Mouse (Mus musculus) embryonic facial prominence, embryonic 14.5 days (tissue): ENCODE measurements at regions not wholly inside any gene's neighbourhood (a gene's known extent, or its start where the extent isn't known, plus 50 kb on each side); places are given as distances from the start of the nearest gene placed in this dataset.
A peak's percentile ranks its signal among the peaks of the same experiment; 100 is the strongest.
"Not testable (repeated sequence)": the region's sequence is repeated elsewhere in the genome, so short reads cannot be mapped to it uniquely, and the experiment has no call there.

Source experiments
- ATAC-seq: fragments of 200-750 bp; cut with Nextera tagmentation; 2 replicates; pipeline ENCODE4 v1.8.0; 2017; ENCODE audit warnings: low read depth, moderate number of reproducible peaks, moderate TSS enrichment
- DNase-seq: peaks from one replicate; pipeline ENCODE4 v3.0.0-alpha.2; 2015; ENCODE audit warnings: low spot score
- H3K27ac ChIP-seq: fragments of 300-500 bp; sonication (generic); replicated peaks from 2 replicates; pipeline ENCODE4 v1.5.1; 2014; ENCODE audit warnings: low read depth, mild to moderate bottlenecking, low read length, moderate library complexity
- H3K27me3 ChIP-seq: fragments of 300-500 bp; sonication (generic); replicated peaks from 2 replicates; pipeline ENCODE4 v1.6.1; 2014; ENCODE audit warnings: low read length; ENCODE audit not compliant: control insufficient read depth, insufficient read depth
- H3K36me3 ChIP-seq: fragments of 300-500 bp; sonication (generic); 2 replicates; pipeline ENCODE4 v1.6.1; 2014; ENCODE audit warnings: low read length, mixed read lengths; ENCODE audit not compliant: control insufficient read depth, insufficient read depth
- H3K4me1 ChIP-seq: fragments of 300-500 bp; sonication (generic); 2 replicates; pipeline ENCODE4 v1.6.1; 2014; ENCODE audit warnings: antibody characterized with exemption, low read length; ENCODE audit not compliant: control insufficient read depth, insufficient read depth
- H3K4me2 ChIP-seq: fragments of 300-500 bp; sonication (generic); 2 replicates; pipeline ENCODE4 v1.6.1; 2014; ENCODE audit warnings: low read depth, mild to moderate bottlenecking, low read length, moderate library complexity, mixed read lengths
- H3K4me3 ChIP-seq: fragments of 300-500 bp; sonication (generic); 2 replicates; pipeline ENCODE4 v1.5.1; 2014; ENCODE audit warnings: low read depth, mild to moderate bottlenecking, low read length
- H3K9ac ChIP-seq: fragments of 300-500 bp; sonication (generic); 2 replicates; pipeline ENCODE4 v1.6.1; 2014; ENCODE audit warnings: low read depth, mild to moderate bottlenecking, low read length, moderate library complexity, mixed read lengths
- H3K9me3 ChIP-seq: fragments of 300-500 bp; sonication (generic); 2 replicates; pipeline ENCODE4 v1.6.1; 2016; ENCODE audit warnings: low read length; ENCODE audit not compliant: control insufficient read depth
- WGBS: fragments of 180-500 bp; shearing (Covaris S2); extraction: QIAGEN DNeasy Blood & Tissue Kit; methylation state at CpG from one replicate; pipeline ENCODE4 v1.1.7; 2014; 5-methylcytosine and 5-hydroxymethylcytosine counted together

- DNase-seq (peak; percentile 3), ATAC-seq (no peak)
- WGBS: 44% methylated on average over 2 of the region's 2 CpGs
Observed at GRCm38 (mm10) chr10:34667203-34667602, 184.0 kb downstream of the Frk start.

GRCm38 (mm10) chr10:34667735-34668439 lies 184.7 kb downstream of the Frk start:
- no peaks in the 10 kb centered on the region for H3K4me1 ChIP-seq
- DNase-seq (peak; percentile 2), ATAC-seq (no peak)
- no peak overlapping the region for H3K4me2 ChIP-seq
- no peaks in the 10 kb centered on the region for H3K36me3 ChIP-seq
- 73% methylated on average over 5 of the region's 5 CpGs for WGBS
- no peaks in the 10 kb centered on the region for H3K27me3 ChIP-seq
- no peak overlapping the region for H3K4me3 ChIP-seq
- H3K9me3 ChIP-seq: no peaks in the 10 kb centered on the region
- H3K9ac ChIP-seq: no peak overlapping the region
- no peak overlapping the region for H3K27ac ChIP-seq

More at GRCm38 (mm10) chr10:34667203-34667602, 184.0 kb downstream of the Frk start:
- Histone ChIP-seq H3K4me2 (no peak overlapping the region), H3K36me3 (no peaks in the 10 kb centered on the region), H3K9ac (no peak overlapping the region), H3K27ac (no peak overlapping the region), H3K9me3 (no peaks in the 10 kb centered on the region), H3K4me1 (no peaks in the 10 kb centered on the region), H3K4me3 (no peak overlapping the region), H3K27me3 (no peaks in the 10 kb centered on the region)

- H3K27me3 ChIP-seq: no peaks in the 10 kb centered on the region
- DNase-seq (no peak), ATAC-seq (no peak)
- H3K4me2 ChIP-seq: no peak overlapping the region
- H3K36me3 ChIP-seq: no peaks in the 10 kb centered on the region
- H3K4me1 ChIP-seq: no peaks in the 10 kb centered on the region
- H3K4me3 ChIP-seq: no peak overlapping the region
- H3K9me3 ChIP-seq: no peaks in the 10 kb centered on the region
- WGBS: 78% methylated on average over 2 of the region's 2 CpGs
- no peak overlapping the region for H3K27ac ChIP-seq
- H3K9ac ChIP-seq: no peak overlapping the region
Observed at GRCm38 (mm10) chr10:34671791-34672190, 188.6 kb downstream of the Frk start.

- WGBS: 80% methylated on average over 9 of the region's 9 CpGs
- ATAC-seq, H3K27ac ChIP-seq, H3K9me3 ChIP-seq, H3K4me1 ChIP-seq, H3K4me2 ChIP-seq, H3K36me3 ChIP-seq, H3K27me3 ChIP-seq, DNase-seq, H3K4me3 ChIP-seq, H3K9ac ChIP-seq: not testable (repeated sequence)
Observed at GRCm38 (mm10) chr10:34699414-34699813, 216.2 kb downstream of the Frk start.

GRCm38 (mm10) chr10:34701956-34702355 lies 218.8 kb downstream of the Frk start:
- DNase-seq (peak; percentile 1), ATAC-seq (peak; percentile 15; the same call in 1 of the 2 replicates)
- H3K4me2 ChIP-seq: no peak overlapping the region
- WGBS: 81% methylated on average over 1 of the region's 1 CpGs
- no peak overlapping the region for H3K4me3 ChIP-seq
- no peaks in the 10 kb centered on the region for H3K4me1 ChIP-seq
- no peaks in the 10 kb centered on the region for H3K9me3 ChIP-seq
- no peak overlapping the region for H3K27ac ChIP-seq
- no peak overlapping the region for H3K9ac ChIP-seq
- H3K27me3 ChIP-seq: no peaks in the 10 kb centered on the region
- no peaks in the 10 kb centered on the region for H3K36me3 ChIP-seq

- no peak for ATAC-seq
- peak; percentile 3 for DNase-seq
- Histone ChIP-seq H3K27me3 (no peaks in the 10 kb centered on the region), H3K27ac (no peak overlapping the region), H3K4me1 (no peaks in the 10 kb centered on the region), H3K9ac (no peak overlapping the region), H3K36me3 (no peaks in the 10 kb centered on the region), H3K4me3 (no peak overlapping the region), H3K9me3 (no peaks in the 10 kb centered on the region), H3K4me2 (no peak overlapping the region)
- 89% methylated on average over 12 of the region's 12 CpGs for WGBS
Observed at GRCm38 (mm10) chr10:34705416-34705815, 222.2 kb downstream of the Frk start.

- no peak overlapping the region for H3K27ac ChIP-seq
Observed at GRCm38 (mm10) chr10:34731249-34731648, 248.1 kb downstream of the Frk start.

GRCm38 (mm10) chr10:34762426-34762825 lies 279.2 kb downstream of the Frk start:
- H3K4me3 ChIP-seq: no peak overlapping the region
- no peak overlapping the region for H3K4me2 ChIP-seq
- ATAC-seq (no peak), DNase-seq (no peak)
- H3K36me3 ChIP-seq: no peaks in the 10 kb centered on the region
- H3K9me3 ChIP-seq: no peaks in the 10 kb centered on the region
- H3K9ac ChIP-seq: no peak overlapping the region
- H3K27ac ChIP-seq: no peak overlapping the region
- no peaks in the 10 kb centered on the region for H3K27me3 ChIP-seq
- H3K4me1 ChIP-seq: no peaks in the 10 kb centered on the region

More at GRCm38 (mm10) chr10:34731249-34731648, 248.1 kb downstream of the Frk start:
- DNase-seq (no peak), ATAC-seq (no peak)
- no peak overlapping the region for H3K4me2 ChIP-seq
- H3K27me3 ChIP-seq: no peaks in the 10 kb centered on the region
- 69% methylated on average over 2 of the region's 2 CpGs for WGBS
- H3K36me3 ChIP-seq: no peaks in the 10 kb centered on the region
- H3K4me3 ChIP-seq: no peak overlapping the region
- no peaks in the 10 kb centered on the region for H3K9me3 ChIP-seq
- no peaks in the 10 kb centered on the region for H3K4me1 ChIP-seq
- H3K9ac ChIP-seq: no peak overlapping the region

GRCm38 (mm10) chr10:34792099-34792498 lies 308.9 kb downstream of the Frk start:
- 37% methylated on average over 2 of the region's 2 CpGs for WGBS
- H3K4me2 ChIP-seq: no peak overlapping the region
- no peak overlapping the region for H3K4me3 ChIP-seq
- no peaks in the 10 kb centered on the region for H3K27me3 ChIP-seq
- H3K9me3 ChIP-seq: no peaks in the 10 kb centered on the region
- peak; percentile 4 for DNase-seq
- no peaks in the 10 kb centered on the region for H3K36me3 ChIP-seq
- H3K27ac ChIP-seq: no peak overlapping the region
- no peaks in the 10 kb centered on the region for H3K4me1 ChIP-seq
- ATAC-seq: no peak
- no peak overlapping the region for H3K9ac ChIP-seq
